Mouse (Mus musculus) ovary, adult 18-20 months (tissue): ENCODE measurements around the gene Wnk2.
"Not testable (repeated sequence)": the region's sequence is repeated elsewhere in the genome, so short reads cannot be mapped to it uniquely, and the experiment has no call there.

Source experiments
- DNase-seq: peaks from one replicate; pipeline ENCODE4 v3.0.0; 2022; ENCODE audit warnings: low spot score, mixed read lengths

Wnk2 gene

DNA sequence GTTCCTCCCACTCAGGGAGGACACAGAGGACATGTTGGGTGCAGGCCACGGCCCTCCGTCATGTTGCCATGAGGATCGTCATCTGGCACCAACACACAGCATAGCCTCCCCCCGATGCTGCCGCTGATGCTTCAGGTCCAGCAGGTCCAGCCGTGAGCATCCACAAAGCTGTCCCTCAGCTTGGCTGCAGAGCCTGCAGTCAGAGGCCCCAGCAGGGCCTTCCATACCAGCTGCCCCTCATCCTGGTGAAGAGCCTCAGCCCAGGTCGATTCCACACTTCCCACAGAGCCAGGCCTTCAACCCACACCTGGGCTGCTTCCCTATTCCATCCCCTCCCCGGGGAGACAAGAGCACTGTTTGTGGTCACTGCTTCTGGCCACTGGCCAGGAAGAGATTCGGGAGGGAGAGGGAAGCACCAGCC, 54.3 kb downstream of the Wnk2 start:
- DNase-seq: no peak

DNA sequence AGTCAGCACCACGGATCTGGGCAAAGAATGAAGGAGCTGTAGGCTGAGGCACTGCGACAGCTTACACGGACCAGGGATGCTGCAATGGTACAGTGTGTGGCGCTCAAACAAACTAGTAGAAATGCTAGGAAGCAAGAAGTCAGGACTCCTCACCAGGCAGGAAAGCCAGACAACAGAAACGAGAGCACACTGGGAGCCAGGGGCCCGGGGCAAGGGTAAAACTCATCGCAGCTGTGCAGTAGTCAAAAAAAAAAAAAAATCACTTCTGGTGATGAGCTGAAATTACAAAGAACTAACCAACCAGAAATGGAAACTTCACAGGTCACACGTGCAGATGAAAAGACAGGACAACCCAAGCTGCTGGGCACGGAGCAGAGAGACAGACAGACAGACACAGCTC, 55.2 kb downstream of the Wnk2 start:
- DNase-seq: no peak

DNA sequence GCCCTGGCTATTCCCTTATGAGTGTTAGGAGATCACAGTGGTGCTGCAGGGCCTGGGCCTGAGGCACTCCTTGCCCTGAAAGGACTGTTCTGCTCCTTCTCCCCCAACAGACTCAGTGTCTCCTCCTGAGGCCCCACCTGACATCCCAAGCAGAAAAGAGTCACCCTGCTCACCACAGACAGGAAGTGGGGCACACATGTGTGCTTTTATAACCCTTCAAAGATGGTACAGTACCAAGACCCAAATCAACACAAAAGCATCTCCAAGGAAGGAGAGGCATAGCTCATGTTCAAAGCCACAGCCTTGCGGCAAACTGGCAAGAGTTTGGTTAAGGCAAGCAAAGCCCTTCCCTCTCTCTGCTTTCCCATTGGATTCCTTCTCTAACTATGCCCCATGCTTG, 57.6 kb downstream of the Wnk2 start:
- no peak for DNase-seq

DNA sequence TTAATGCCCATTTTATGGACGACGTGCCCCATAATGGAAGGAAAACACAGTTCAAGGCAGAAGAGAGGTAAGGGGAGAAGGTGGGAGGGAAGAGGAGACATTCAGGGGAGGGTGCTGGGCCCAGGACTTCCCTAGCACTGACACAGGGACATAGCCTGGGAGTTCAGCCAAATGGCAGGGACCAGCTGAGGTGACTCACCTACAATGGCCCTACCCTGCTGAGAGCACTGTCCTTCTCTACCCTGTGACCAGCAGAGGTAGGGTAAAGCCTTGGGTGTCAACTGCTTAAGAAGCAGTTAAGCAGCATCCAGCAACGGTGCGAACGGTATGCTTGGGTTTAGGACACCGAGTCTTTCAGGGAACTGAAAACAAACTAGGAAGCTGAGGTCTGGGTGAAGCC, 58.9 kb downstream of the Wnk2 start:
- no peak for DNase-seq

DNA sequence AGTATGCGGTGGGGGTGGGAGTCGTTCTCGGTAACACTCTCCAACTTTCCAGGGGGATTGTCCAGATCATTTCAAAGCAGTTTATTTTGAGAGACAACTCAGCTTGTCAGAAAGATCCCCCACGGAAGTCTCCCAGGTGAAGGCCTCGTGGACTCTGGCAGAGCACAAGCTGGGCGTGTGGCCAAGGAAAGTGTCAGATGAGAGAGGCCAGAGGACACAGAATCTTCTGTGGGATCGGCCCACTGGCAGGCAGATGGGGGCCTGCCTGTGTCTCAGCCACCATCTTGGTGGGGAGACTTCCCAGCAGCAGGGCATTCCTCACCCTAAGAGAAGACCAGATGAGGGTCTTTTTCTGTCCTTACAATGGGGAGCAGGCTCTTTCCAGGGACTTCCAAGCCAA, 60.4 kb downstream of the Wnk2 start:
- DNase-seq: no peak

DNA sequence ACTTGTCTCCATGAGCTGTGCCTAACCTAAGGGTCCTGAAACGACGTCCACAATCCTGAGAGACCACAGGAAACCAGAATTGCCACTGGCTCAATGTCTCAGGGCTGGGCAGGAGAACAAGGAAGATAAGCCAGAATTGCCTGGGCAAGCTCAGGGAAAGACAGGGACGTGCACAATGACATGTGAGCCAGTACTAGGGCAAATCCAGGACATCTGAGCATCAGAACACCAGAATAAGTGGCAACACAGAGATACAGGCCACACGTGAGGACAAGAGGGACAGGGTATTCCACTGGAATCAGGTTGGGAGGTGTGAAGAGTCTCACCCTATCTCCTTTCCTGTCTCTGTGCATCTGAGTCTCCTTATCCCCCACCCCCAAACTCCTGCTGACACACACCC, 61.4 kb downstream of the Wnk2 start:
- DNase-seq: no peak

DNA sequence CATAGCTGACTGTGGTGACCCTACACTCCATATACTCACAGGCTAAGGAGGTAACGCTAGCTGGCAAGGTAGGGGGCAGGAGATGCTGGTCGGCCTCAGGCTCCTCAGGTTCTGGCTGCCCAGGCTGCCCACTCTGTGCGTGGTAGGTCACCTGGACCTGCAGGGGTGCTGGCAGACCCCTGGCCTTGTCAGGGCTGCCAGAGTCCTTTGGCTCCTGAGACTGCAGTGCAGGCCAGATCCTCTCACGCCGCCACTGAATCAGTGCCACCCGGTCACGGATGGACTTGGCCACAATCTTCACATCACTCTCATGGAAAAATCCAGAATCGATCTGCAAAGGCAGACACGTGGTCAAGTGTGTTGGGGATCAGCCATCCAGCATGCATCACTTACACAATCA, 62.6 kb downstream of the Wnk2 start:
- DNase-seq: no peak

DNA sequence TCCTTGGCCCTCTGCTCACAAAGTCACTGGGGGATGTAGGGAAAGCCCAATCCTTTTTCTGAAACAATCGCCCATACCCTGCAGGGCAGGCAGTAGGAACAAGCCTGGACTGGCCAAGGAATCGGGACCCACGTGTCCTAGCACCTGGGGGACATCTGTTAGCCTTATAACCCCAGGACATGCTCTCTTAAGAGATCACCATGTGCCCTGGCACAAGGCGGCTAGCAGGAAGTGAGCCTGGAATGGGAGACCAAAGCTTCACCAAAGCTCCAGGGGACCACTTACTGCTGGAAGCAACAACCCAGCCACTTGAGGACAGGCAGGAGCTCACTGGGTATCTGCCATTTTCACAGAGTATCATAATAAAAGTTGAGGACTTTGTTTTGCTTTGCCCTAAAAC, 63.0 kb downstream of the Wnk2 start:
- no peak for DNase-seq

DNA sequence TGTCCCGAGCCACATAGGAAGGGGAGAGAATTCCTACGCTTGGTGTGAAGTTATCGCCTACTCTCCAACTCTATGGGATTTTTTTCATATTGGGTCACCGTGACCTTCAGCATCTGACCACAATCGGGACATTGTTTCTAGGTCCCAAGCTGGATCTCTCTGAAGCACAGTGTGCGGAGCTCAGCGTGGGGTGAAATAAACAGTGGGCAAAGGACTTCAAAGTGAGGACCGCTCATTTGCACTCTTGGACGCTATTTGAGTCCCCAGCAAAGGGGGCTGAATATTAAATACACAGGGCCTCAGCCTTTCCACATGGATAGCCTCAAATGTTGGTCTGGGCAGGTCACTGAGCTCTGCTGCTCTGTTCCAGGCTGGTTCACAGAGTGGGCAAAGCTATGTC, 63.9 kb downstream of the Wnk2 start:
- DNase-seq: no peak

DNA sequence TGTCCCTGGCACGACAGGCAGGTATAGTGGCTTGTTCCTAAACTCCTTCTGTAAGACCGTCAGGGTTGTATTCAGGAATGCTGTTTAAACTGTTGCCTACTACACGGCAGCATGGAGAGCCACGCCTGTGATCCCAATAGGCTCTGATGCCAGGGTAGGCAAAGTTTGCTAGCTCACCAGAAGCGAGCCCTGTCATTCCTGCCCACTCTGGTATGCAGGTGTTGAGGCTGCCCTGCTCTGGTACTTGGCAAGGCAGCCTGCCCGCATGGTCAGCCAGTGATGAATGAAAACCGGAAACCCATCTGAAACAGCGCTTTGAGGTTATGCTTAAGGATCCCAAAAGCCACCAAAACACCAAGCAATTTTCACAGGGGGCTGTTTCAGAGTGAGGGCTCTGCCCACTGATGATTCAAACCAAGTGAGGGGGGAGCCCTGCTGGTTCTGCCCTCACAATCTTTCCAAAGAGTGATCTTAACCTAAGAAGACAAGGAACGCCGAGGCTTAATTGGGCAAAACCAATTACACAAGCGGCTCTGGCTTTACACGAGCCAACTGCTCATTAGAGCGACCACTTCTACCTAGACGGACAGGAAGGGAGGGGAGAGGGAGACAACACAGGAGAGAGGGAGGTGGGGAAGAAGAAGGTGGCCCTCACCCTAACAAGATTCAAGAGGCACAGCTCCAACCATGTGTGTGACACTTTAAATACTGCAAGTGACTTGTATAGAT, 65.5 kb downstream of the Wnk2 start:
- DNase-seq: no peak

DNA sequence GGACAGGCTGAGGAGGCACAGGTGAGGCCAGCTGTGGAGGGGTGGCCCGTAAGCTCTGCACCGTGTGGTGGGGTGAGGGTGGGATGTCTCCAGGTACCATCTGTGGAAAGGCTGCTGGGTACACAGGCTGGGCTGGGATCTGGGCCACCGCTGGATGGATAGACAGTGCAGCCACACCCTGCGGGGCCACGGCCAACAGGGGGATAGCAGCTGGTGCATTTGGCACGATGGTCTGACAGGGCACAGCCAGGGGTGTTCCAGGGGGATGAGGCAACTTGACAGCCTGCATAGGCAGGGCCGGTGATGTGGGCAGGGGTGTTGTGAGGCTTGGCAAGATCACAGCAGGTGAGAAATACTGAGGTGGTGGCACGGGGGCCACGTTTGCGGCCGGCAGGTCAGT, 71.6 kb downstream of the Wnk2 start:
- no peak for DNase-seq

DNA sequence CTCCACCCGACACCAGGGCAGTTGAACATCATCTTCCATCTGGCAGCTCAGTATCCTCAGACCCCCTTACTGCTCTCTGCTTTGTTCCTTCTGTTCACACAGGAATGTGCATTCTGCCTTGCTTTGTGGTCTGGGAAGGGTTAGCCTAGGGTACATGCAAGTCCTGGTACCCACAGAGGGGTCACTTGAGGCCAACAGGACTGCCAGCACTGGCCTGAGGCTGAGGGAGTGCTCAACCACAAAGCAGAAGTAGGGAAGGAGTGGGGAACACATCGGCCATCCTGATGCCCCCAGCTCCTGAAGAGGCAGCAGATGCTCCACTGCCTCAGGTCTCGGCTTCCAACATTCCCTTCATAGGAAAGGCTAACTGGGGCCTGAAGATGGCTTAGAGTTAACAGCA, 72.4 kb downstream of the Wnk2 start:
- no peak for DNase-seq

DNA sequence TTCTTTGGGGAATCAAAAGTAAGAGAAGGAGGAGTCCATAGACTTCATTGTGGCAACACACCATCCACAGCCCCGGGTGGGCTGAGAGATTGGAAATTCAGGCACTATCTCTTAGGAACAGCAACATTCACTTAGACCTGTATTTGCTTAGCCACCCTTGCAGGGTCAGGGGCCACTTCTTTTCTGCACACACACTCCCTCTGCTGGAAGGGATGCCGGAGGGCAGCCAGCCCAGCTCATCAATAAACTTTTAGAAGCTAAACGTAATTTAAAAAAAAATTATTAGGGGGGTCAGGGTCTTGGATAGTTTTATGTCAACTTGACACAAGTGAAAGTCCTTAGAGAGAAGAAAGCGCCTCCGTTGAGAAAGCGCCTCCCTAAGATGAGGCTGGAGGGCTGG, 74.5 kb downstream of the Wnk2 start:
- no peak for DNase-seq

DNA sequence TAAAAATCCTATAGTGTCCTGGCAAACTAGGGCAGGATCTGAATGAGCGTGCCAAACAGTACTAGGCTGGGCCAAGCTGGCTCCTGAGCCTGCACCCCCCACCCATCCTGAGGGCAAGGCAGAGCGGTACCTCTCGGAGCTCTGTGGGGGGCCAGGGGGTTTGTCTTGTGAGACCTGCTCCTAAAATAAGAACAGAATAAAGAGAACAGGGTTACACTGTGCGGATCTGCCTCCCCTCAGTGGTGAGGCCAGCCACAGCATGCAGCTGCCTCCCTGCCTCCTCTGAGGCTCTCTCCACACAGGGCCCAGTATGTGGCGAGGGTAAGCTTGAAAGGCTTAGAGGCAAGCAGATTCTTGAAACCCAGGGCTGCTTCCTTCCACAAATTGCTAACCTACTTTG, 76.0 kb downstream of the Wnk2 start:
- DNase-seq: no peak

DNA sequence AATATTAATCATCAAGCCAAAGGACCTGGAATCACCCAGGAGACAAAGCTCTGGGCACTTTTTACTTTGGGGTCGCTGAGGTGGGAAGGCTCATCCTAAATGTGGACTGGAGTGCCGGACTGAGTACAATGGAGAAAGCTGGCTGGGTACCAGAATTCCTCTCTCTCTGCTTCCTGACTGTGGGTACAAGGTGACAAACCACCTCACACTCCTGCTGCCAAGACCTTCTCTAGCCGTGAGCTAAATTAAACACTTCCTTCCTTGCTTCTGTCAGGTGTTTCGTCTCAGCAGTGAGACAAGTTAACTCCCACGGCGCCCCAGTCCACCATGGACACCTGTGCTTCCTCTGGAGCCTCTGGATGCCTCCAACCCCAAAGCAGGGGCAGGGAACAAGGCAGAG, 77.8 kb downstream of the Wnk2 start:
- DNase-seq: no peak

DNA sequence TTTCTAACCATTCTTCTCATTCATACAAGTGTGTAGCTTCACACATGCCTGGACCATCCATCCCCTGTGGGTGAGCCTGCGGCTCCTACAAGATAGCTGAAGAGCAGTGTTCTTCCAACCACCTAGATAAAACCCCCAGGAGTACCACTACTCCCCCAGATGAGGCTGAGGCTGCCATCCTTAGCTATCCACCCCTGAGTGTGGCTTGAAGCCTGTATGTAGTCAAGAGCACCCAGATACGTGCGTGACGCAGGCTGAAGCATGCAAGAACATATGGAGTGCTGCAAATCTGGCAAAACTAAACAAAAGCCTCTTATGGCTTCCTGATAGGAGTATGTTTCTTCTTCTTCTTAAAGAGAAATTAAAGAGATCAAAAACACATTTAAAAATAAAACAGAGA, 78.4 kb downstream of the Wnk2 start:
- DNase-seq: no peak

DNA sequence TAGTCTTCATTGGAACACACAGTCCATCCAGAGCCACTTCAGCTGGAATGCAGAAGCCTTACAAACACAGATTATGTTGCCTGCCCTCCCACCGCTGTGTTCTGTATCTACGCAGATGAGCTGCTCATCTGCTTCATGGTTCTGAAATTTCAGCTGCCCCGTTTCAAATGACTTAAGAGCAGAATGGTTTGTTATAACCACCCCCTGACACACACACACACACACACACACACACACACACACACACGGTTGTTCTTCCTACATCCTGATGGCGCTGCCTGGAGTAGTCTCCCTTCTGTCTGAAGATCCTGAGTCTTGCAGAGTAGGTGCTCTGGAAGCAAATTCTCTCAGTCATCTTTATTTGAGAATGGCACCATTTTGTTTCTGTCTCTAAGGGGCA, 83.6 kb downstream of the Wnk2 start:
- no peak for DNase-seq

DNA sequence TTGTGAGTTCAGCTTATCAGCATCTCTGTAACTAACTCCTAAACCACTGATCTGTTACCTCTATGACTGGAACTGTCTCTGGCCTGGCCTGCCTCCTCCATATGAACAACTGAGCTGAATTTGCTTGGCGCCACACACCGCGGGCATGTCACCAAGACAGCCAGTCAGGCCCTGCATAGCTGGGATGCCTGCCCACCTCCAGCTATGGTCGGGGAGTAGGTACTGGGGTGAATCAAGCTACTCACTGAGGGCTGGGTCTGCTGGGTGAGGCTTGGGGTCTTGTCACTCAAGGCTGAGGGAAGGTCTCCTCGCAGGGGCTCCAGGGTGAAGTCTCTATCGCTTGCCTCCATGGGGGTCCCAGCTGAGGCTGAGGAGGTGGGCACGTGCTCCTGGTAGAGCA, 87.4 kb downstream of the Wnk2 start:
- DNase-seq: no peak

DNA sequence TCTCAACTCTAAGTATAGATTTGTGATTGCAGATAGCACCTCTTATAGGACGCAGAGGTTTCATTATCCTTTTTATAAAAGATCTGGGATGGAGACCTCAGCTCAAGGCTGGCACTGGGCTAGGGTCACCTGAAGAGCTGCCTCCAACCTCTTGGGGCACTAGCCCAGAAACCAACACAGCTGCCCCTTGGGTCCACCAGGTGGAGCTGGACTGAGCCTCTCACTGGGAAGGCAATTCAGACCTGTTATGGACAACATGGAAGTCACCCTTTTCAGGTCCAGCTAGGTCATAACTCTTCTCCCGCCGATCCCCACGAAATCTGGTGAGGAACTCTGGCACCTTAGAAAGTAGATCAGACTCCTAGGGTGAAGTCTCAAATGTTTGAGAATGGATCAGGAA, 89.3 kb downstream of the Wnk2 start:
- DNase-seq: no peak

DNA sequence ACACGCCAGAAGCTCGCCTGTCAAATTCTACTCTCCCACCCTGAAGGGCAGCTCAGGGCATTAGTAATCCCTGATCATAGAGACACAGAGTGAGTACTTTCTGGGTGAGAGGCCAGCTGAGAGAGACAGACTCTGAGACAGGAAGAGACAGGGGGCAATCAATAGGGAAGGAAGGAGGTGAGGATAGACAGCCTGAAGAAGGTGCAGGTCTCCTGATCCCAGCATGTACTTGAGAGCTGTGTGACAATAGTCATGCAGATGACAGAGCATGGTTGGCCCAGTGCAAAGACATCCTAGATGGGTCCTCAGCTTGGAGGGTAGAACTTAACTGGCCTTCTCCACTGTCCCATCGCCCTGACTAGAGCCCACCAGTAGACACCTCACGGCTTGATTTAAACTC, 91.5 kb downstream of the Wnk2 start:
- no peak for DNase-seq

DNA sequence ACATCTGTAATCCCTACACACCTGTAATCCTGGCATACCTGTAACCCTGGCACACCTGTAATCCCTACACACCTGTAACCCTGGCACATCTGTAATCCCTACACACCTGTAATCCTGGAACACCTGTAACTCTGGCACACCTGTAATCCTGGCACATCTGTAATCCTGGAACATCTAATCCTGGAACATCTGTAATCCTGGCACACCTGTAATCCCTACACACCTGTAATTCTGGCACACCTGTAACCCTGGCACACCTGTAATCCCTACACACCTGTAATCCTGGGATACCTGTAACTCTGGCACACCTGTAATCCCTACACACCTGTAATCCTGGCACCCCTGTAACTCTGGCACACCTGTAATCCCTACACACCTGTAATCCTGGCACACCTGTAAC, 93.1 kb downstream of the Wnk2 start:
- not testable (repeated sequence) for DNase-seq

DNA sequence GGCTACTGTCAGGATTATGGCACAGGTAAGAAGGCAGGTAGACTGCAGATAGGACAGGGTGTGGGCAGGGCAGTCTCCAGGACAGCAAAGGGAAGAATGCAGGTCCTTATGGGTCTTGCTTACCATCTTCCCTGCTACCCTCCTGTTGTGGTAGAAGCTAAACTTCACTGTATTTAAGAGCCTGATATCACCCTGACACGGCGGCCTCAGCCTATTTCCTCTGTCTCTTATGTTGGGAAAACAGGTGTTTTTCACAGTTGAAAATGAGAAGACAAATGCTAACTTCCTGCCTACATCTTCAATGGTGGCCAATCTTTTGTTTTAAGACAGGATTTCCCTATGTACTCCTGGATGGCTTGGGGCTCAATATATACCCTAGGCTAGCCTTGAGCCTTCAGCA, 94.5 kb downstream of the Wnk2 start:
- DNase-seq: no peak

DNA sequence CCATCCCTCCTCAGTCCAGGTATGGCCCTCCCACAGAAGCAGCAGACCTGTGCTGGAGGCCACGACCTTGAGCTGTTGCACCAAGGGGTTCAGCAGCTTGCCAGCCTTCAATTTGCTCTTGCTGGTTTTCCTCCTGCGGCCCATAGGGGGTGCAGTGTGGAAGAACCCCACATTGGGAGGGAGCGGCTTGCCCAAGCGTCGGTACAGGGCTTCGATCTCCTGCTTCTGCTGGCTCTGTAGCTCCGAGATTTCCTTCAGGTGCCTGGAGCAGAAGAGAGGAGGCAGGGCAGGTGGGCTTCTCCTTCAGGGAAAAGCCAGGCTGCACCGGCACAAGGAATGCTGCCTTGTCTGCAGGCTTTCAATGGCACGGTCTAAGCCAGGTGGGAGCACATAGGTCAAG, 95.3 kb downstream of the Wnk2 start:
- DNase-seq: no peak

DNA sequence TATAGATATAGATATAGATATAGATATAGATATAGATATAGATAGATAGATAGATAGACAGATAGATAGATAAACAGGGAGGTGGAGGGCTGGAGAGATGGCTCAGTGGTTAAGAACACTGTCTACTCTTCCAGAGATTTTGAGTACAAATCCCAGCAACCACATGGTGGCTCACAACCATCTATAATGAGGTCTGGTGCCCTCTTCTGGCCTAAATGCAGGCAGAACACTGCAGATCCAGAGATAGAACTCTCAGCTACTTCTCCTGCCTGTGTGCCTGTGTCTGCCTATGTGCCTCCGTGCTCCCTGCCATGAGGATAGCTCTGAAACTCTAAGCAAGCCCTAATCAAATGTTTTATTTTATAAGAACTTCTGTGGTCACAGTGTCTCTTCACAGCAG, 100.4 kb downstream of the Wnk2 start:
- DNase-seq: no peak

DNA sequence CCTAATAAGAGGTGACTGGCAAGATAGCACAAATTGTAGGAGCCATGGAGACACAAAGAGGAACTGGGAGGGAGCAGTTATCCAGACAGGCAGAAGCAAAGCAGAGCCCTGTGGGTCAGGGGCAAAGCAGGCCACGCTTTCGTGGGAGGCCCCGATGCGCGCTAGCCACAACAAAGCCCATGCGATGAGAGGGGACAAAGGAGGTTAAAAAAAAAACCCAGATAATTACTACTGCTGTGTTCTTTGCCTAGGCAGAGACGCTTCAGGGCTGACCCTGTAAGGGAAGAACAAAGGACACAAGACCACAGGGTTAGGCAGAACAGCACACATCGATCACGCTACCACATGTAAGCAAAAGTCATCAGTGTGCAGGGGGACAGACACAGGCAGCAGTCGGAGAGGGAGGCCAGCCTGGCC, 103.7 kb downstream of the Wnk2 start:
- DNase-seq: no peak
